Mouse (Mus musculus): ENCODE measurements around the gene Scn2a. TPM values are rescaled to one million over a fixed set of nuclear protein-coding genes. Genes with fewer than 3 reads are reported as not detected.

Gene Scn2a
- polyA plus RNA-seq, 1 experiment, result 91.0 TPM

GRCm38 (mm10) chr2:65669561-65669960 lies 49.0 kb downstream of the Scn2a start:
- Histone ChIP-seq H3K4me1 (ENCODE audit: control insufficient read depth, insufficient read depth, low read length) (peaks cover 19% of the 10 kb centered on the region), H3K27ac (ENCODE audit: insufficient read depth, low read length) (peak overlapping the region; percentile 95; the same call in 1 of the 2 replicates), H3K4me3 (replicated peaks; ENCODE audit: insufficient read depth, low read depth, low read length) (peak overlapping the region; percentile 29), H3K27me3 (ENCODE audit: control insufficient read depth, insufficient read depth, low read length) (no peaks in the 10 kb centered on the region)
- WGBS, result 8% methylated on average over 8 of the region's 8 CpGs
- peak; percentile 87 to 95 for DNase-seq
- peak; percentile 44; the same call in 1 of the 2 replicates for TF ChIP-seq POLR2A (IDR thresholded peaks at IDR 0.05; ENCODE audit: borderline replicate concordance, insufficient read depth, low read length)
- TF ChIP-seq CTCF (IDR thresholded peaks at IDR 0.05; ENCODE audit: borderline replicate concordance, insufficient read depth, low read depth, low read length), result no peak

GRCm38 (mm10) chr2:65670153-65670817 lies 49.7 kb downstream of the Scn2a start:
- peak; percentile 49 to 60 for DNase-seq
- no peaks in the 10 kb centered on the region for H3K27me3 ChIP-seq (ENCODE audit: control insufficient read depth, insufficient read depth, low read length)
- peak overlapping the region; percentile 69 for H3K4me3 ChIP-seq (replicated peaks; ENCODE audit: insufficient read depth, low read depth, low read length)
- H3K4me1 ChIP-seq (ENCODE audit: control insufficient read depth, insufficient read depth, low read length), result peaks cover 17% of the 10 kb centered on the region
- 16% methylated on average over 12 of the region's 12 CpGs for WGBS
- peak overlapping the region; percentile 95 for H3K27ac ChIP-seq (ENCODE audit: insufficient read depth, low read length)
- TF ChIP-seq CTCF (IDR thresholded peaks at IDR 0.05; ENCODE audit: borderline replicate concordance, insufficient read depth, low read depth, low read length), result no peak
- TF ChIP-seq POLR2A (IDR thresholded peaks at IDR 0.05; ENCODE audit: borderline replicate concordance, insufficient read depth, low read length), result no peak

GRCm38 (mm10) chr2:65679621-65680020 lies 59.0 kb downstream of the Scn2a start:
- TF ChIP-seq POLR2A (IDR thresholded peaks at IDR 0.05; ENCODE audit: borderline replicate concordance, insufficient read depth, low read length), result no peak
- TF ChIP-seq CTCF (IDR thresholded peaks at IDR 0.05; ENCODE audit: borderline replicate concordance, insufficient read depth, low read depth, low read length), result peak; percentile 41; the same call in 1 of the 2 replicates

GRCm38 (mm10) chr2:65685151-65685550 lies 64.6 kb downstream of the Scn2a start:
- no peaks in the 10 kb centered on the region for H3K27me3 ChIP-seq (ENCODE audit: control insufficient read depth, insufficient read depth, low read length)
- H3K4me1 ChIP-seq (ENCODE audit: control insufficient read depth, insufficient read depth, low read length), result peaks cover 16% of the 10 kb centered on the region; the same call in 1 of the 2 replicates
- 10% methylated on average over 3 of the region's 3 CpGs for WGBS
- H3K4me3 ChIP-seq (replicated peaks; ENCODE audit: insufficient read depth, low read depth, low read length), result no peak overlapping the region
- peak in 1 of 2 experiments; percentile 78 for DNase-seq
- TF ChIP-seq CTCF (IDR thresholded peaks at IDR 0.05; ENCODE audit: borderline replicate concordance, insufficient read depth, low read depth, low read length) (no peak), POLR2A (IDR thresholded peaks at IDR 0.05; ENCODE audit: borderline replicate concordance, insufficient read depth, low read length) (no peak)
- no peak overlapping the region for H3K27ac ChIP-seq (ENCODE audit: insufficient read depth, low read length)

More at GRCm38 (mm10) chr2:65679621-65680020, 59.0 kb downstream of the Scn2a start:
- no peak for DNase-seq
- Histone ChIP-seq H3K27ac (ENCODE audit: insufficient read depth, low read length) (no peak overlapping the region), H3K27me3 (ENCODE audit: control insufficient read depth, insufficient read depth, low read length) (no peaks in the 10 kb centered on the region), H3K4me1 (ENCODE audit: control insufficient read depth, insufficient read depth, low read length) (peaks cover 8% of the 10 kb centered on the region; the same call in 1 of the 2 replicates), H3K4me3 (replicated peaks; ENCODE audit: insufficient read depth, low read depth, low read length) (no peak overlapping the region)
- 32% methylated on average over 4 of the region's 4 CpGs for WGBS

- DNase-seq, result peak; percentile 86 to 97
- peaks cover 30% of the 10 kb centered on the region for H3K4me1 ChIP-seq (ENCODE audit: control insufficient read depth, insufficient read depth, low read length)
- TF ChIP-seq CTCF (IDR thresholded peaks at IDR 0.05; ENCODE audit: borderline replicate concordance, insufficient read depth, low read depth, low read length), result no peak; the same call in 1 of the 2 replicates
- no peak for TF ChIP-seq POLR2A (IDR thresholded peaks at IDR 0.05; ENCODE audit: borderline replicate concordance, insufficient read depth, low read length)
- peak overlapping the region; percentile 68; the same call in 1 of the 2 replicates for H3K27ac ChIP-seq (ENCODE audit: insufficient read depth, low read length)
- H3K4me3 ChIP-seq (replicated peaks; ENCODE audit: insufficient read depth, low read depth, low read length), result no peak overlapping the region
- no peaks in the 10 kb centered on the region for H3K27me3 ChIP-seq (ENCODE audit: control insufficient read depth, insufficient read depth, low read length)
- 10% methylated on average over 6 of the region's 6 CpGs for WGBS
Measured at GRCm38 (mm10) chr2:65690456-65691184, 70.0 kb downstream of the Scn2a start.

GRCm38 (mm10) chr2:65694485-65694884 lies 73.9 kb downstream of the Scn2a start:
- Histone ChIP-seq H3K4me3 (replicated peaks; ENCODE audit: insufficient read depth, low read depth, low read length) (no peak overlapping the region), H3K27ac (ENCODE audit: insufficient read depth, low read length) (peak overlapping the region; percentile 83), H3K27me3 (ENCODE audit: control insufficient read depth, insufficient read depth, low read length) (no peaks in the 10 kb centered on the region), H3K4me1 (ENCODE audit: control insufficient read depth, insufficient read depth, low read length) (peaks cover 25% of the 10 kb centered on the region)
- TF ChIP-seq POLR2A (IDR thresholded peaks at IDR 0.05; ENCODE audit: borderline replicate concordance, insufficient read depth, low read length) (no peak), CTCF (IDR thresholded peaks at IDR 0.05; ENCODE audit: borderline replicate concordance, insufficient read depth, low read depth, low read length) (no peak)
- peak; percentile 44 for DNase-seq
- 20% methylated on average over 3 of the region's 3 CpGs for WGBS

GRCm38 (mm10) chr2:65695061-65695460 lies 74.5 kb downstream of the Scn2a start:
- Histone ChIP-seq H3K27ac (ENCODE audit: insufficient read depth, low read length) (peak overlapping the region; percentile 83), H3K4me1 (ENCODE audit: control insufficient read depth, insufficient read depth, low read length) (peaks cover 19% of the 10 kb centered on the region), H3K4me3 (replicated peaks; ENCODE audit: insufficient read depth, low read depth, low read length) (no peak overlapping the region), H3K27me3 (ENCODE audit: control insufficient read depth, insufficient read depth, low read length) (no peaks in the 10 kb centered on the region)
- TF ChIP-seq POLR2A (IDR thresholded peaks at IDR 0.05; ENCODE audit: borderline replicate concordance, insufficient read depth, low read length), result no peak
- no peak for TF ChIP-seq CTCF (IDR thresholded peaks at IDR 0.05; ENCODE audit: borderline replicate concordance, insufficient read depth, low read depth, low read length)
- DNase-seq, result peak; percentile 66 to 89
- 11% methylated on average over 7 of the region's 7 CpGs for WGBS

All from cerebellum, adult 2 months (tissue).